Mouse (Mus musculus): ENCODE results near the gene Mamdc4. TPM values are rescaled to one million over a fixed set of nuclear protein-coding genes. Genes with fewer than 3 reads are reported as not detected.

The Mamdc4 gene
- polyA plus RNA-seq, 1 experiment from 2014 or later: 3.2 TPM

- Histone ChIP-seq H3K9ac (ENCODE audit: low read depth, low read length) (no peak overlapping the region), H3K27me3 (ENCODE audit: control insufficient read depth, insufficient read depth, low read length) (no peaks in the 10 kb centered on the region), H3K4me1 (ENCODE audit: control insufficient read depth, insufficient read depth, low read length) (no peaks in the 10 kb centered on the region), H3K27ac (ENCODE audit: low read depth, low read length) (no peak overlapping the region), H3K9me3 (replicated peaks; ENCODE audit: control insufficient read depth, low read length) (no peaks in the 10 kb centered on the region), H3K36me3 (ENCODE audit: control insufficient read depth, insufficient read depth, low read length) (peaks cover 52% of the 10 kb centered on the region), H3K4me3 (ENCODE audit: low read depth, low read length) (no peak overlapping the region), H3K4me2 (no peak overlapping the region)
- no peak for ATAC-seq (replicated peaks; ENCODE audit: insufficient number of reproducible peaks, low FRiP score, low TSS enrichment)
- 87% methylated on average over 9 of the region's 9 CpGs for WGBS (ENCODE audit: insufficient replicate concordance)
Observed at GRCm38 (mm10) chr2:25526510-25527302, 47.9 kb downstream of the Mamdc4 start.

Other genes with a start within 250 kb of the Mamdc4 start
- gene Man1b1, start 242.5 kb downstream of the Mamdc4 start, polyA plus RNA-seq (2014; fragmentation: Nextera tagmentation; extraction: Ambion mirVana): 47.9 and 68.4 TPM in 2 replicates
- gene Dpp7, start 218.5 kb downstream of the Mamdc4 start, polyA plus RNA-seq (2014; fragmentation: Nextera tagmentation; extraction: Ambion mirVana): 13.1 and 14.0 TPM in 2 replicates
- gene Uap1l1, start 209.2 kb downstream of the Mamdc4 start, polyA plus RNA-seq (2014; fragmentation: Nextera tagmentation; extraction: Ambion mirVana): 10.8 and 11.2 TPM in 2 replicates
- gene Sapcd2, start 202.5 kb downstream of the Mamdc4 start, polyA plus RNA-seq (2014; fragmentation: Nextera tagmentation; extraction: Ambion mirVana): 16.0 and 18.2 TPM in 2 replicates
- gene Entpd2, start 179.0 kb downstream of the Mamdc4 start, polyA plus RNA-seq (2014; fragmentation: Nextera tagmentation; extraction: Ambion mirVana): 0.18 and 0.20 TPM in 2 replicates
- 16.8 and 18.9 TPM in 2 replicates for gene Npdc1, start 175.5 kb downstream of the Mamdc4 start, polyA plus RNA-seq (2014; fragmentation: Nextera tagmentation; extraction: Ambion mirVana)
- not detected in 2 replicates for gene Fut7, start 151.6 kb downstream of the Mamdc4 start, polyA plus RNA-seq (2014; fragmentation: Nextera tagmentation; extraction: Ambion mirVana)
- gene Abca2, start 146.1 kb downstream of the Mamdc4 start, polyA plus RNA-seq (2014; fragmentation: Nextera tagmentation; extraction: Ambion mirVana): 2.0 and 3.4 TPM in 2 replicates
- 0.47 and 0.83 TPM in 2 replicates for gene Clic3, start 118.0 kb downstream of the Mamdc4 start, polyA plus RNA-seq (2014; fragmentation: Nextera tagmentation; extraction: Ambion mirVana)
- gene Paxx, start 113.8 kb downstream of the Mamdc4 start, polyA plus RNA-seq (2014; fragmentation: Nextera tagmentation; extraction: Ambion mirVana): 16.5 and 20.0 TPM in 2 replicates
- gene Ptgds, start 104.8 kb downstream of the Mamdc4 start, polyA plus RNA-seq (2014; fragmentation: Nextera tagmentation; extraction: Ambion mirVana): 0.66 and 1.1 TPM in 2 replicates
- not detected in 2 replicates for gene Lcn12, start 80.9 kb downstream of the Mamdc4 start, polyA plus RNA-seq (2014; fragmentation: Nextera tagmentation; extraction: Ambion mirVana)
- 66.7 and 78.7 TPM in 2 replicates for gene Fbxw5, start 74.1 kb downstream of the Mamdc4 start, polyA plus RNA-seq (2014; fragmentation: Nextera tagmentation; extraction: Ambion mirVana)
- 3.4 and 3.7 TPM in 2 replicates for gene C8g, start 73.1 kb downstream of the Mamdc4 start, polyA plus RNA-seq (2014; fragmentation: Nextera tagmentation; extraction: Ambion mirVana)
- 20.3 and 21.9 TPM in 2 replicates for gene Traf2, start 27.9 kb downstream of the Mamdc4 start, polyA plus RNA-seq (2014; fragmentation: Nextera tagmentation; extraction: Ambion mirVana)
- 318 and 356 TPM in 2 replicates for gene Edf1, start 17.0 kb downstream of the Mamdc4 start, polyA plus RNA-seq (2014; fragmentation: Nextera tagmentation; extraction: Ambion mirVana)
- gene Phpt1, start 379 bp upstream of the Mamdc4 start, polyA plus RNA-seq (2014; fragmentation: Nextera tagmentation; extraction: Ambion mirVana): 167 and 172 TPM in 2 replicates
- 0.21 TPM in 1 of 2 replicates, not detected in the other for gene Ajm1, start 6.9 kb upstream of the Mamdc4 start, polyA plus RNA-seq (2014; fragmentation: Nextera tagmentation; extraction: Ambion mirVana)
- 35.9 and 40.0 TPM in 2 replicates for gene Rabl6, start 33.7 kb upstream of the Mamdc4 start, polyA plus RNA-seq (2014; fragmentation: Nextera tagmentation; extraction: Ambion mirVana)
- 0.11 and 0.20 TPM in 2 replicates for gene Ccdc183, start 42.8 kb upstream of the Mamdc4 start, polyA plus RNA-seq (2014; fragmentation: Nextera tagmentation; extraction: Ambion mirVana)
- 14.6 and 18.4 TPM in 2 replicates for gene Tmem141, start 47.2 kb upstream of the Mamdc4 start, polyA plus RNA-seq (2014; fragmentation: Nextera tagmentation; extraction: Ambion mirVana)
- 1.0 and 1.1 TPM in 2 replicates for gene Fcna, start 53.2 kb upstream of the Mamdc4 start, polyA plus RNA-seq (2014; fragmentation: Nextera tagmentation; extraction: Ambion mirVana)
- not detected in 2 replicates for gene Lcn8, start 78.3 kb upstream of the Mamdc4 start, polyA plus RNA-seq (2014; fragmentation: Nextera tagmentation; extraction: Ambion mirVana)
- gene Lcn5, start 83.1 kb upstream of the Mamdc4 start, polyA plus RNA-seq (2014; fragmentation: Nextera tagmentation; extraction: Ambion mirVana): not detected in 2 replicates
- not detected in 2 replicates for gene Lcn6, start 101.9 kb upstream of the Mamdc4 start, polyA plus RNA-seq (2014; fragmentation: Nextera tagmentation; extraction: Ambion mirVana)
- gene Lcn10, start 107.9 kb upstream of the Mamdc4 start, polyA plus RNA-seq (2014; fragmentation: Nextera tagmentation; extraction: Ambion mirVana): not detected in 2 replicates
- not detected in 2 replicates for gene Obp2a, start 125.2 kb upstream of the Mamdc4 start, polyA plus RNA-seq (2014; fragmentation: Nextera tagmentation; extraction: Ambion mirVana)
- gene Bmyc, start 131.9 kb upstream of the Mamdc4 start, polyA plus RNA-seq (2014; fragmentation: Nextera tagmentation; extraction: Ambion mirVana): 42.9 and 49.9 TPM in 2 replicates
- gene Obp2b, start 162.2 kb upstream of the Mamdc4 start, polyA plus RNA-seq (2014; fragmentation: Nextera tagmentation; extraction: Ambion mirVana): not detected in 2 replicates
- gene Lcn3, start 190.7 kb upstream of the Mamdc4 start, polyA plus RNA-seq (2014; fragmentation: Nextera tagmentation; extraction: Ambion mirVana): not detected in 2 replicates
- not detected in 2 replicates for gene Lcn11, start 202.2 kb upstream of the Mamdc4 start, polyA plus RNA-seq (2014; fragmentation: Nextera tagmentation; extraction: Ambion mirVana)
- not detected in 2 replicates for gene Gm13539, start 207.4 kb upstream of the Mamdc4 start, polyA plus RNA-seq (2014; fragmentation: Nextera tagmentation; extraction: Ambion mirVana)
- gene Glt6d1, start 241.0 kb upstream of the Mamdc4 start, polyA plus RNA-seq (2014; fragmentation: Nextera tagmentation; extraction: Ambion mirVana): not detected in 2 replicates
- not detected in 2 replicates for gene Lcn9, start 248.3 kb upstream of the Mamdc4 start, polyA plus RNA-seq (2014; fragmentation: Nextera tagmentation; extraction: Ambion mirVana)